Mouse (Mus musculus) adrenal gland, adult 8-10 months (tissue): ENCODE measurements around the gene Timm29. TPM values are rescaled to one million over a fixed set of nuclear protein-coding genes. Genes with fewer than 3 reads are reported as not detected.

ENCODE experiments used
- DNase-seq: peaks from one replicate; pipeline ENCODE4 v3.0.0; 2022
- total RNA-seq, 4 experiments: library from RNA; stranded (reverse); gene quantifications; 2 replicates each; pipeline ENCODE4 v1.2.4; 2022

Gene Timm29
- total RNA-seq = 10 to 100 TPM; 61.4 to 80.6 (median 69.3) TPM

DNA sequence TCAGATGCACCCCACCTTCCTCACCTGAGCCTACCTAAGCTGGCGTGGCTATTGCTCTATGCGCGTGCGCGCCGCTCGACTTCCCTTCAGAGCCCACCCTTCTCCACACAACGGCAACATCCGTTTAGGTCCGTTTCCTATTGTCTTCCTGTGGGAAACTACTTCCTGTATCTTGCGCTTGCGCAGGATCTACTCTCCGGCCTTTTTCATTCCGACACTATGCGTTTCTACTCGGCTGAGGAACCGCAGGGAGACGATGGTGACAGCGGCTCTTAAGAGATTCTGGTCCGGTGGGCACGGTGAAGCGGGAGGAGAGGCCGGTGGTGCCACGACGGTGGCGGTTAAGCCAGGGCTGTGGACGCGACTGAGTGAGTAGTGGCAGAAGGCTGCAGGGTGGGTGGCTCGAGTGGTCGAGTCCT is at the start of gene Timm29, which contains the start of gene Yipf2:
TSS of gene Timm29 (plus strand) at position 20 of the 419 bp plus-strand sequence.
TSS of gene Yipf2 (minus strand) at position 126 of the 419 bp plus-strand sequence.
- DNase-seq = peak; percentile 88

GRCm38 (mm10) chr9:21545351-21545915 is 47.1 kb upstream of the Timm29 start:
- DNase-seq = no peak

DNA sequence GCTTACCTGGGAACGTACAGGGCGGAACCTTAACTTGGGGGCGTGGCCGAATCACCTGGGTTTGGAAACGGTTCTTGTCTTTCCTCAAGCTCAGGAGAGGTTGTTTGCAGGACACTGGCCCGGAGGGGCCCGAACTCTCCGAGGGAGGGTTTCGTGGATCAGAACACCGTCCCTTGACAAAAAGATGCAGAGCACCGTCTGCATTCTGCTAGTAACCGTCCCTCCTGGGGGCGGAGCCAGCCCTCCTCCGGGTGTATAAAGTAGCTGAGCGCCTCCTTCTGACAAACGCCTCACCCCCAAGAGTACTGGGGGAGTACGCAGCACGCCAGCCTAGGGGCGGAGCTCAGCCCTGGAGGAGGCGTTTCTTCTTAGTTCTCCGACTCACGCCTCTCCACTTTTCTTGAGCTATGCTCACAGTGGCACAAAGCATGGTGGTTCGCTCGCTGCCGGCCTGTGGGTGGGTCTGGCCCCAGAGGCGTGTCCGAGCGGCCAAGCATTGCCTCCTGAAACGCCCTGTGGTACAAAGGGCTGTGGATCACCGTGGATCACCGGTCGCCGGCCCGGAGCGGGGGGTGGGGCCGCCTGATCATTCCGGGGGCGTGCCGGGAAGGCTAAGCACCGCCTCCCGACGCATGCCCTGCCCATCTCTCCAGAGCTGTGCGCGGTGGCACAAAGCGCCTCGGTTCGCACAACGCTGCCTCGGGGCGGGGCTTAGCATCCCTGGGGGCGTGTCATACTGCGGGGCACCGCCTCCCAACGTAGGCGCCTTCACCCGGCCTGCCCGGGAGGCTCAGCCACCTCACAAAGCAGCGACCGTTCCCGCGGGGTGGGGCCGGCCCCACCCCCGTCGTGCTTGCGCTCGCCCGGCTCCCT is 46.4 kb upstream of the Timm29 start:
- DNase-seq = peak; percentile 99

- no peak for DNase-seq
Measured at GRCm38 (mm10) chr9:21546789-21547074, 45.8 kb upstream of the Timm29 start, which contains the start of gene Carm1. TSS of gene Carm1 (plus strand) at chr9:21546894.

DNA sequence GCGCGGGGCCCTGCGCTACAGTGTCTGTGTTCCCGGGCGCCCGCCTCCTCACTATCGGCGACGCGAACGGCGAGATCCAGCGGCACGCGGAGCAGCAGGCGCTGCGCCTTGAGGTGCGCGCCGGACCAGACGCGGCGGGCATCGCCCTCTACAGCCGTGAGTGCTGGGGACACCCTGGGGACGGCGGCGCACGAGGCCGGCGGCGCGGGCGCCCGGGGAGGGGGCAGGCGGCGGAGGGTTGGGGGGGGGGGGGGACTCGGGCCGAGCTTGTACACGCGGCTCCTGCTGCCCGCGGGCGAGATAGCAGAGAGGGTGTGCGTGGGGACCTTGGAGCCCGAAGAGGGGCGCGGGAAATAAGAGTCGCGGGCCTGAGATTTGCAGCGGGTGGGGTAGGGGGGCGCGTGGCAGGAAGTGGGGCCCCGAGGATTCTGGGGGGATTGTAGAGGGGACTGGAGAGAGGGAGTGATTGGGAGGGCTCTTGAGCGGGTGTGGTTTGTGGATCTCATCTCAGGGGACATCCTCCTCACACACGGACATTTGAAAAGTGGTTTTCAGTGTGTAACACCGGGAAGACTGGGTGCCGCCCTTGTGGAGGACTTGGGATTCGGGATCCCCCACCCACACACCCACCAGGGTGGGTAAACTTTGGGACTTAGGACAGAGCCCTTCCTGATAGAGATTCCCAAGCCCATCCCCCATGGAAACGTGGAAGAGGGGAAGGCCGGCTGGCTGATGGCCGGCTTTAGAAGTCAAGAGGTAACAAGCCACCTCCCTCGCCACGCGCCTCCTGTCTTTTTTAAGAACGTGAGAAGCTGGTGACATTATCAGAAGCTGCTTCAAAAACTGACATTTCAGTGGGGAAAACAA is 45.2 kb upstream of the Timm29 start:
- peak; percentile 53 for DNase-seq

- DNase-seq = no peak
Measured at GRCm38 (mm10) chr9:21551049-21551448, 41.5 kb upstream of the Timm29 start.

DNA sequence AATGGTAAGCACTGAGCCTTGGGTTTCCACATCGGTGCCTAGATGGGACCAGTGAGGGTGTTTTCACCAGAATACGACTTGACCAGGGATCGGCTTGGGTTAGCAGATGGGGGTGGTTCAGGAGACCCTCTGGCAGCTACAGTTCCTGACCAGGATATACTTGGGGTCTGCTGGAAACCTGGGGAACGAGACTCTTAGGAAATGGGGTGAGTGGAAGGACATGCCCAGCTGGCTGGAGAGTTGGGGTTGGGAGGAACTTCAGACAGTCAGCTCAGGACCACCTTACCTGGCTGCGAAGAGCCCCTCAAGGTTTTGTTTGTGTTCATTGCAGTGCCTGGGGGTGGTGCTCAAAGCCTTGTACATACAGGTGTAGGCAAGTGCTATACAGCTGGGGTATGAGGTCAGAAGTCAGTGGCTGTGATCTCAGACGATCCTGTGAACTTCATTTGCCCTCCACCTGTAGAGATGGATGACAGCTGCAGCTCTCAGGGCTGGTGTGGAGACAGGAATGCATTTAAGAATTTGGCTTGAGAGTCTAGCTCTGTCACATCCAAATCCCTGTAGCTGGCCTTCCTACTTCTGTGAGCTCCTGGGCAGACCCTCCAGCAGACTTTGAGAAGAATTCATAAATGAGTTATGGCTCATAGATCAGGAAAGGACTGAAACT is 38.8 kb upstream of the Timm29 start:
- DNase-seq = no peak

DNA sequence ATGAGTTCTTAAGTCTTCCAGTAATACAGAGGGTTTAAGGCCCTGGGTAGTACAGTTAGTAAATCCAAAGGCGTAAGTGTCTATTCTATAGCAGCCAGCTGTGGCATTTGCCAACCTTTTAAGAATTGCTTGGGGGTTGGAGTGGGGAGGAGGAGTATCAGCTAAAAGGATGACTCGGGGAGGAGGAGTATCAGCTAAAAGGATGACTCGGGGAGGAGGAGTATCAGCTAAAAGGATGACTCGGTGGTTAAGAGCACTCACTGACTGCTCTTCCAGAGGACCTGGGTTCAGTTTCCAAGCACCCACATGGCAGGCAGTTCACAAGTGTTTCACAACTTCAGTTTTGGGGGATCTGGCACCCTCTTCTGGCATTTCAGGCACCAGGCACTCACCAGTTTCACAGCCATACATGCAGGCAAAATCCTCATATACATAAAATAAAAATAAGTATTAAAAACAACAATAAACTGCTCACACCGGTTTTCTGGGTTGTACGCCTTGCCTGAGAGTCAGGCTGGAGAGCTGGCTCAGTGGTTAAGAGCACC is 37.3 kb upstream of the Timm29 start:
- no peak for DNase-seq

GRCm38 (mm10) chr9:21556996-21557395 is 35.5 kb upstream of the Timm29 start:
- no peak for DNase-seq

- no peak for DNase-seq
Measured at GRCm38 (mm10) chr9:21557556-21557955, 35.0 kb upstream of the Timm29 start.

- peak; percentile 34 for DNase-seq
Measured at GRCm38 (mm10) chr9:21558366-21558765, 34.2 kb upstream of the Timm29 start.

- DNase-seq = no peak
Measured at GRCm38 (mm10) chr9:21559151-21559550, 33.4 kb upstream of the Timm29 start.

DNA sequence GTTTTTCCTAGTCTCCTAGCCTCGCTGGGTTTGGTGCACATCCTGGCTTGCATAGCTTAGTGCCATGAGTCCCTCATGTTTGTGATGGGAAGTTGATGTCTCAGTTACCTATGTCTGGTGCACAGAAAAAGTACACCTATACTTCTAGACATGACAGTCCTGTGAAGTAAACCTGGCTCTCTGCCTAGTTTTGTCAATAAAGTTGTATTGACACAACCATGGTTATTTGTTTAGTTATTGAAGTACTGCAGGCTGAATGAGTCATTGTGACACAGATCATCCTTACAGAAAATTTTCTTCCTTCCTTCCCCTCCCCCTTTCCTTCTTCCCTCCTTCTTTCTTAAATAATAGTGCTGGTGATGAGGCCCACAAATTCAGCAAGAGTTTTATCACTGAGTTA is 28.1 kb upstream of the Timm29 start:
- DNase-seq = no peak

DNA sequence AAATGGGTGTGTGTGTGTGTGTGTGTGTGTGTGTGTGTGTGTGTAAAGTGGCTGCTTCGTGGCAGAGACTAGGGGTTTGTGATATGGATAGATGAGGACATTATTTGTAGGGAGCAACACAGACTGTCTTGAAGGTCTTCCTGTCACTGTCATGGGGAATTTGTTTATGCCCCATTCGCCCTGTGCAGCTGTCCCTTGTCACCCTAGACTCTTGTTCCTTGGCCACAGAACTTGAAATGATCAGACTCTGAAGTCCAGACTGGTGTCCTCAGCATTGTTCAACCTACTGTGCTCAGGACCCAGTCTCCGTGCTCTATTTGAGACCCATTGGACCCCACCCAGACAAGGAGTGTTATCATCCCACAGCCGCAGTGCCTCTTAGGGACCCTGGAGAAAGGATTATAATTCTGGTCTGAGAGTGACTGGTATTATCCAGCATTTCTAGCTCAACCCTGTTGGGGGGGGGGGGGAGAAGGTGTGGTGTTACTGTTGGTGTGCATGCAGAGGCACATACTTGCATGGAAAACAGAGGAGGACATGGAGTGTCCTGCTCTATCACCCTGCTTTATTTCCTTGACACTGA is 27.4 kb upstream of the Timm29 start:
- DNase-seq = no peak

DNA sequence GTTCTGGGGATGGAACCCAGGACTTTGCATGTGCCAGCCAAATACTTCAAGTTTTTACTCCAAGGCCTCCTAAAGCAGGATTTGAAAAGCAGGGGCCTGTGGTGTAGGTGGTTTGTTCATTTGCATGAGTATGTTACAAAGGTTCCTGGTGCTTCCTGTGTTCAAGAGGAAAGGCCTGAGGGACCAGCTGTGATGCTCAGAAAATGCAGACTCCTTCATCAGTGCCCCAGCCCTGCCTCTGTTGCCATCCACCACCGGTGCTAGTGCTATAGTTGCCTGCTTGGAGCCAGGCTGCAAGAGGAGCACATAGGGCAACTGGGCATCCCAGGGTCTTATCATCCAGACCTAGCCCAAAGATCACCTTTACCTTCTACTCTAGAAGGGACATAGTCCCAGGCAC is 26.0 kb upstream of the Timm29 start:
- DNase-seq = no peak

DNA sequence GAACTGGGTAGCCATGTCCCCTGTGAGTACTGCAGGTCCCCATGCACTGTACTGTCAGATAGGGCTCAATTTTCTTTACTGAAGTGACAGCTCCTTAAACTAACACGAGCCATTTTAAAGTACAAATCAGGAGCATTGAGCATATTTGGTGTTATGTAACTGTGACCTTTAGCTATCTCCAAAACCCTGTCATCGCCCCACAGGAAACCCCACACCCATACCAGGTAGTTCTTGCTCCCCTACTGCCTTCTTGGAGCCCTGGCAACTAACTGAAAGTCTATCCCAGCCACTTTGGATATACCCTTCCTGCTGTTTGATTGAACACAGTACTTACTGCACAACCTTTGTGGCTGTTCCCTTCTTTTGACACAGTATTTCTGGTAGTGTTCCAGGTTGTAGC is 25.5 kb upstream of the Timm29 start:
- no peak for DNase-seq

DNA sequence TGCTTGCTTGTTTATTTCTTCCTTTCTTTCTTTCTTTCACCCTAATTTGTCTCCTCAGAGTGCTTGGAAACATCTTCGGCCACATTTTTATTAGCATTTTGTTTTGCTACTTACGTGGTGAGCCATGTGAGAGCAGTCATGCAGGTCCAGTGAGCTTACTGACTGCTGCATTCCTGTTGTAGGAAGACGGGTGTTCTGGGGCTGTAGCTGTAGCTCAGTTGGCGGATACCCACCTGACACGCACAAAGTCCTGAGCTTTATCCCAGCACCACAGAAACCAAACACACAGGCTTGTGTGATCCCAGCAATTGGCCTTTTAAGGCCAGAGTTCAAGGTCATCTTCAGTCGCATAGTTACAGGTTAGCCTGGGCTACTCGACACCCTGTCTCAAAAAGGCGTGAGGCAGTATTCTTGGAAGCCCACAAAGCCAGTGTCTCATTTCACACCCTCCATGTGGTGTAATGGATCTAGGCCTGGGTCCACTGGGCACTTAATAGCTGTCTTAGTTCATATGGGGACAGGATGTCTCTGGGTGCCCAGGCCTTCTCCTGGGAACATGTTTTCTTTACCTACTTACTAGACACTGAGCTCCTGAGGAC is 23.8 kb upstream of the Timm29 start:
- no peak for DNase-seq

DNA sequence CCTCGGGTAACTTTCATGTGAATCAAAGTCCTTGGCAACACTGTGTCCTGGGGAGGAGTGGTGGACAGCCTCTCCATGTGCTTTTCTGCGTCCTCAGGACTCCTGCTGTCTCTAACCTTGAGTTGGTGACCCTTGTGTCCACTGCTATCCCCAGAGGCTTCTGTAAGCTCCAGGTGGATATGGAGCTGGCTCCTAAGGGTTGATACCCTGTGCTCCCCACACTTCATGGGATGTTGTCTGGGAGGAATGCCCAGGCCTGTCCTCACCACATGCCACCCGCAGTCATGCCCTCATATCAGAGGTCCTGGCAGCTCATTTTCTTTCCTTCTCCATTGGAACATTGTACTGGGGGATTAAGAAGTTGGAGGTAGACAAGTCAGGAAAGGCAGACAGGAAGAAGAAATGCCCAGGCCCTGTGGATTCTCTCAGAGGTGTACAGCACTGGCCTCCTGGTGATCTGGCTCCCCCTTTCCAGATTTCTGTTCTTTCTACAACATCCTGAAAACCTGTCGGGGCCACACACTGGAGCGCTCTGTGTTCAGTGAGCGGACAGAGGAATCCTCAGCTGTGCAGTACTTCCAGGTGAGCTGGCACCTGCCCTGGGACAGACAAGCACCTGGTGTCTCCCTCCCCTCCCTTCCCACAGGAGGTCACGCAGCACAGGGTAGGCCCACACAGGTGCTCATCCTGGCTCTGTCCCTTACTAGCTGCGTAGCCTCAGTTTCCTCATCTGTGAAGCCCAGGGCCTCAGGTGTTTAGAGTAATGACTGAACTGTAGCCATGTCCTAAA is 18.3 kb upstream of the Timm29 start:
- DNase-seq = no peak

DNA sequence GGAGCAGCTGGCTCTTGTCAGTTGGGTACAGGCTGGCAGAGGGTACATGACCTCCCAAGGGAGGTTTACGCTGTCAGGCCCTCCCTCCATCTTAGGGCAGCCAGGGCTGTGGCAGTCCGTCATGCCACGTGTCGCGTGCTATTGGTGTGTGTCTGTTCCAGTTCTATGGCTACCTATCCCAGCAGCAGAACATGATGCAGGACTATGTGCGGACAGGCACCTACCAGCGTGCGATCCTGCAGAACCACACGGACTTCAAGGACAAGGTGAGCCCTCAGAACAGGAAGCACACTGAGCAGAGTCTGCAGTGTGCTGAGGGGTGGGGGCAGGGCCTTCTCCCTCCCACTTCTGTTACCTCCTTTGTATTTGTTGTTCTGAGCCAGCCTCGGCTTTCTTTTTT is 17.3 kb upstream of the Timm29 start:
- DNase-seq = no peak

DNA sequence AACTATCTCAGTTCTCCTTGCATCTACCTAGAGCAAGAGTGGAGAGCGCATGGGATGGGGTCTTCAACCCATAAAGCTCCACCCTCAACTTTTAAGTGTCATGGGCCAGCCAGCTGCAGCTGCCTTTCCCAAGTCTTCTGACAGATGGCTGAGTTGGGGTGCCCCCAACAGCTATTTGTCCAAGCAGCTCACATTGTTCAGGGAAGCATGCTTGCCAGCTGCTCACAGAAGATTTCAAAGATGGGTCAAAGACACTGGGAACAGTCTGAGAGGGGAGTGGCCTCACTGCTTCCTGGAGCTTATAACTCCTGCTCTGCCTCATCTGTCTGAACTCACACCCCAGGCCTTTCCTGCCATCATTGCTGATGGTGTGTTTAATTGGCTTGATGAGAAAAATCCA is 16.2 kb upstream of the Timm29 start:
- no peak for DNase-seq

GRCm38 (mm10) chr9:21578226-21578625 is 14.3 kb upstream of the Timm29 start:
- no peak for DNase-seq
